Mouse (Mus musculus): ENCODE measurements around the gene Grhpr. TPM values are rescaled to one million over a fixed set of nuclear protein-coding genes. Genes with fewer than 3 reads are reported as not detected.

Grhpr gene
- polyA plus RNA-seq, 2 experiments: 50.1 to 75.7 TPM

DNA sequence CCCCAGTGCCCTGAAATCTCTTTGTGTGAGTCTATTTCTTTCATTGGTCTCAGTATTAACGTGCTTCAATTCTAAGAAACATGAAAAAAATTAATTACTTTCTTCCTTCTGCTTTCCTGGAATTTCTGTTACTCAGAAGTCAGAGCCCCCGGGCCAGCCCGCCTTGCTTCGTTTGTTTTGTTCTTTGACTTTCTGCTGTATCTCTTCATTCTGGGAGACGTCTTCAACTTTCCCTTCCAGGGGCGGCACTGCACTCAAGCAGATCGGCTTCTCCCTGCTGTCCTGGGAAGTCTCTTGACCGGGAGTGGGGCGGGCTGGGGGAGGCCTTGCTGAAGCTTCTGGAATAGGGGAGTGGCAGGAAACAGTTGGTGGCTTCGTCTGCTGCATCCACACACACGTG lies 18.0 kb upstream of the Grhpr start:
- Histone ChIP-seq H3K36me3 (replicated peaks; ENCODE audit: control insufficient read depth, insufficient read depth, low read depth) (no peaks in the 10 kb centered on the region), H3K9me3 (ENCODE audit: control insufficient read depth, low read length) (no peaks in the 10 kb centered on the region), H3K27ac (no peak overlapping the region), H3K4me3 (ENCODE audit: insufficient read depth in 1 of 2, low read depth in 2 of 2, low read length in 2 of 2) (no peak overlapping the region), H3K9ac (replicated peaks) (no peak overlapping the region), H3K4me1 (replicated peaks; ENCODE audit: control insufficient read depth in 2 of 2, insufficient read depth in 2 of 2, low read length in 1 of 2) (no peaks in the 10 kb centered on the region), H3K4me2 (ENCODE audit: low read depth) (no peak overlapping the region), H3K27me3 (ENCODE audit: control insufficient read depth, insufficient read depth, low read length) (no peaks in the 10 kb centered on the region)
- 34% methylated on average over 11 of the region's 11 CpGs for WGBS (ENCODE audit: insufficient replicate concordance)
- no peak for TF ChIP-seq EP300 (IDR thresholded peaks at IDR 0.05; ENCODE audit: low read depth)
- TF ChIP-seq CTCF (IDR thresholded peaks at IDR 0.05; ENCODE audit: low read depth): no peak
- DNase-seq (ENCODE audit: low read depth in 3 of 3, low spot score in 3 of 3) (no peak), ATAC-seq (ENCODE audit: insufficient read depth) (no peak)

DNA sequence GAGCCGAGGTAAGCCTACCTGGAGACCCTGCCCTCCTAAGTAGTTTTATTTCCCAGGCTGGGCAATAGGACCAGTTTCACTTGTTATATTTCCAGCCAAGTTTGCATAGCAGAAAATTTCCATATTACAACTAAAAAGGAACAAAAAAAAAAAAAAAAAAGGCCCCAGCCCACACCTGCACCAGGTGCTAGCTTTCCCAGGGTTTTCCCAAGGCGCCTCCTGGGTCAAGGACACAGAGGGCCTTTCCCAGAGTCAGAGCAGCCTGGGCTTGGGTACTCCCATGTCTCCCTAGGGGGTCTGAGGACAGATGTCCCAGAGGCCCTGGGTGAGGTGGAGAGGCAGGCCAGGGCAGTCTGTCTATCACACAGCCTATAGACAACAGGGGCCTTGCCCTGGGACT lies 16.0 kb upstream of the Grhpr start:
- no peak overlapping the region for H3K4me3 ChIP-seq (ENCODE audit: insufficient read depth in 1 of 2, low read depth in 2 of 2, low read length in 2 of 2)
- H3K9ac ChIP-seq (replicated peaks): no peak overlapping the region
- no peak for TF ChIP-seq CTCF (IDR thresholded peaks at IDR 0.05; ENCODE audit: low read depth)
- no peak for TF ChIP-seq EP300 (IDR thresholded peaks at IDR 0.05; ENCODE audit: low read depth)
- H3K36me3 ChIP-seq (replicated peaks; ENCODE audit: control insufficient read depth, insufficient read depth, low read depth): no peaks in the 10 kb centered on the region
- no peak overlapping the region for H3K4me2 ChIP-seq (ENCODE audit: low read depth)
- H3K9me3 ChIP-seq (ENCODE audit: control insufficient read depth, low read length): no peaks in the 10 kb centered on the region
- ATAC-seq (ENCODE audit: insufficient read depth) (no peak), DNase-seq (ENCODE audit: low read depth in 3 of 3, low spot score in 3 of 3) (no peak)
- no peaks in the 10 kb centered on the region for H3K27me3 ChIP-seq (ENCODE audit: control insufficient read depth, insufficient read depth, low read length)
- H3K4me1 ChIP-seq (replicated peaks; ENCODE audit: control insufficient read depth in 2 of 2, insufficient read depth in 2 of 2, low read length in 1 of 2): no peaks in the 10 kb centered on the region
- no peak overlapping the region for H3K27ac ChIP-seq
- WGBS (ENCODE audit: insufficient replicate concordance): 60% methylated on average over 2 of the region's 2 CpGs

GRCm38 (mm10) chr4:44965736-44966135 lies 15.5 kb upstream of the Grhpr start:
- H3K9ac ChIP-seq (replicated peaks): no peak overlapping the region
- no peak overlapping the region for H3K4me2 ChIP-seq (ENCODE audit: low read depth)
- ATAC-seq (ENCODE audit: insufficient read depth) (no peak), DNase-seq (ENCODE audit: low read depth in 3 of 3, low spot score in 3 of 3) (no peak)
- no peak overlapping the region for H3K4me3 ChIP-seq (ENCODE audit: insufficient read depth in 1 of 2, low read depth in 2 of 2, low read length in 2 of 2)
- TF ChIP-seq EP300 (IDR thresholded peaks at IDR 0.05; ENCODE audit: low read depth) (no peak), CTCF (IDR thresholded peaks at IDR 0.05; ENCODE audit: low read depth) (no peak)
- H3K36me3 ChIP-seq (replicated peaks; ENCODE audit: control insufficient read depth, insufficient read depth, low read depth): no peaks in the 10 kb centered on the region
- 60% methylated on average over 3 of the region's 3 CpGs for WGBS (ENCODE audit: insufficient replicate concordance)
- H3K9me3 ChIP-seq (ENCODE audit: control insufficient read depth, low read length): no peaks in the 10 kb centered on the region
- no peak overlapping the region for H3K27ac ChIP-seq
- no peaks in the 10 kb centered on the region for H3K27me3 ChIP-seq (ENCODE audit: control insufficient read depth, insufficient read depth, low read length)
- H3K4me1 ChIP-seq (replicated peaks; ENCODE audit: control insufficient read depth in 2 of 2, insufficient read depth in 2 of 2, low read length in 1 of 2): no peaks in the 10 kb centered on the region

DNA sequence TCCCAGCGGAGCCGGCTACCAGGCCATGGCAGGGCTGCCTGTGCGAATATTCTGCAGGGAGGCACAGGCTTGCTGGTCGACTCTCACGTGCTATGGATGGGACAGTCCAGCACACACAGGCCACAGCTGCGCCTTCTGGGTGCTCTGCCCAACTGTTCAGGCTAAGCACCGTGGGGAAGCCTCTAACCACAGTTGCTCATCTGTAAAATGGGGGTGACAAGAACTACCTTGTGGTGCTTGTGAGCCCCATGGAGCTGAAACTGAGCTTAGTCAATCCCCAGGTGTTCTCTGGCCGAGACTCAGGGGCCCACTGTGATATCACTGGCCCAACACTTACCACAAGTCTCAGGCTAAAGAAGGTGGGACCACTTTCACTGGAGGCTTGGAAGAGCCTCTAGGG lies 13.8 kb upstream of the Grhpr start:
- 58% methylated on average over 8 of the region's 8 CpGs for WGBS (ENCODE audit: insufficient replicate concordance)
- no peak overlapping the region for H3K4me3 ChIP-seq (ENCODE audit: insufficient read depth in 1 of 2, low read depth in 2 of 2, low read length in 2 of 2)
- ATAC-seq (ENCODE audit: insufficient read depth): no peak
- no peak overlapping the region for H3K9ac ChIP-seq (replicated peaks)
- no peaks in the 10 kb centered on the region for H3K27me3 ChIP-seq (ENCODE audit: control insufficient read depth, insufficient read depth, low read length)
- no peaks in the 10 kb centered on the region for H3K36me3 ChIP-seq (replicated peaks; ENCODE audit: control insufficient read depth, insufficient read depth, low read depth)
- no peak overlapping the region for H3K27ac ChIP-seq
- H3K9me3 ChIP-seq (ENCODE audit: control insufficient read depth, low read length): no peaks in the 10 kb centered on the region
- no peaks in the 10 kb centered on the region; a peak in 1 of 4 replicates for H3K4me1 ChIP-seq (replicated peaks; ENCODE audit: control insufficient read depth in 2 of 2, insufficient read depth in 2 of 2, low read length in 1 of 2)
- TF ChIP-seq EP300 (IDR thresholded peaks at IDR 0.05; ENCODE audit: low read depth) (no peak), CTCF (IDR thresholded peaks at IDR 0.05; ENCODE audit: low read depth) (no peak)
- no peak for DNase-seq (ENCODE audit: low read depth in 3 of 3, low spot score in 3 of 3)
- no peak overlapping the region for H3K4me2 ChIP-seq (ENCODE audit: low read depth)

DNA sequence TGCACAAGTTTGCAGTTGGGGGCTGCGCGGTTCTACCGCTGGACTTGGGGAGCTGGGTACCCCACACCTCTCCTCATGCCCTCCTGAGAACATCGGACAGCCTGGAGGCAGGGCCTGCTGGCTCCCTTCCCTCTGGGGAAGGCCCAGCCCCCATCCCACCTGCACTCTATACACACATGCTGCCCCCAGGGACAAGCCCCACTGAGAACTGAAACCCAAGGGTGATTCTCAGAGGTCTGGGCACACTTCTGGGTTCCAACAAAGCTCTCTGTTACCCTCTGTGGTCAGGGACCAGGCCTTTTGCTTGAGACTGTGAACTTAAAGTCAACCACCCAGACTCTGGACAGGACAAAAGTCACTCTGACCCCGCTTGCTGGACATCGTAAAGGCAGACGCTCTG lies 11.1 kb upstream of the Grhpr start:
- no peak for DNase-seq (ENCODE audit: low read depth in 3 of 3, low spot score in 3 of 3)
- Histone ChIP-seq H3K4me2 (ENCODE audit: low read depth) (no peak overlapping the region), H3K9ac (replicated peaks) (no peak overlapping the region), H3K27me3 (ENCODE audit: control insufficient read depth, insufficient read depth, low read length) (no peaks in the 10 kb centered on the region), H3K36me3 (replicated peaks; ENCODE audit: control insufficient read depth, insufficient read depth, low read depth) (no peaks in the 10 kb centered on the region), H3K9me3 (ENCODE audit: control insufficient read depth, low read length) (no peaks in the 10 kb centered on the region), H3K4me1 (replicated peaks; ENCODE audit: control insufficient read depth in 2 of 2, insufficient read depth in 2 of 2, low read length in 1 of 2) (peaks cover 0 to 4% of the 10 kb centered on the region in 2 experiments; a peak in 3 of 4 replicates), H3K27ac (no peak overlapping the region), H3K4me3 (ENCODE audit: insufficient read depth in 1 of 2, low read depth in 2 of 2, low read length in 2 of 2) (no peak overlapping the region)
- no peak for ATAC-seq (ENCODE audit: insufficient read depth)
- TF ChIP-seq EP300 (IDR thresholded peaks at IDR 0.05; ENCODE audit: low read depth): no peak
- TF ChIP-seq CTCF (IDR thresholded peaks at IDR 0.05; ENCODE audit: low read depth): no peak
- WGBS (ENCODE audit: insufficient replicate concordance): 79% methylated on average over 7 of the region's 7 CpGs

All from liver, embryonic 14.5 days (tissue).